Mouse (Mus musculus): ENCODE data around the gene Ak1.

Gene Ak1

DNA sequence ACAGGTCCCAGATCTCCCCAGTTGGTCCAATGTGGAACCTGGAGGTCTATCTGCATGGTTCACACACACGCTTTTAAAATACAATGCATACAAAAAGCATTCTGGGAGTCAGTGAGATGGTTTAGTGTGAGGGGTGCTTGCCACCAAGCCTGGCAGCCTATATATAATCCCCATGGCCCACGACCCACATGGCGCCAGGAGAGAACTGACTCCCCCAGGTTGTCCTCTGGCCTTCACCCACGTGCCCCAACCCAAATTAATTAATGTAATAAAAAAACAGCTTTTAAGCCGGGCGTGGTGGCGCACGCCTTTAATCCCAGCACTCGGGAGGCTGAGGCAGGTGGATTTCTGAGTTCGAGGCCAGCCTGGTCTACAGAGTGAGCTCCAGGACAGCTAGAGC is 62.1 kb downstream of the Ak1 start:
- DNase-seq (ENCODE audit: low read depth, low spot score): no peak
